Mouse (Mus musculus): ENCODE measurements around the gene Gp9.

GRCm38 (mm10) chr6:87740496-87740895 lies 37.4 kb upstream of the Gp9 start:
- no peak for TF ChIP-seq CTCF (IDR thresholded peaks at IDR 0.05; ENCODE audit: low read depth, low read length)
- TF ChIP-seq GATA1 (IDR thresholded peaks at IDR 0.05; ENCODE audit: borderline replicate concordance, low read length): no peak
- no peak for TF ChIP-seq POLR2AphosphoS5 (IDR thresholded peaks at IDR 0.05; ENCODE audit: insufficient replicate concordance, low read depth, low read length)
- TF ChIP-seq TAL1 (conservative IDR thresholded peaks at IDR 0.05; ENCODE audit: low read depth, low read length): peak; percentile 94
- TF ChIP-seq GATA2 (IDR thresholded peaks at IDR 0.05; ENCODE audit: borderline replicate concordance, low read depth, low read length): no peak
